Mouse (Mus musculus) limb, embryonic 13.5 days (tissue): ENCODE measurements around the gene Dact2. TPM values are rescaled to one million over a fixed set of nuclear protein-coding genes. Genes with fewer than 3 reads are reported as not detected.

Source experiments
- ATAC-seq: fragments of 200-750 bp; cut with Nextera tagmentation; 2 replicates; pipeline ENCODE4 v1.8.0; 2017; ENCODE audit warnings: low read depth, moderate number of reproducible peaks, moderate TSS enrichment; ENCODE audit not compliant: low FRiP score
- H3K27ac ChIP-seq: fragments of 300-500 bp; sonication (generic); 2 replicates; pipeline ENCODE4 v1.5.1; 2015; ENCODE audit warnings: inconsistent platforms, mild to moderate bottlenecking, moderate library complexity
- H3K27me3 ChIP-seq: fragments of 300-500 bp; sonication (generic); 2 replicates; pipeline ENCODE4 v1.6.1; 2015; ENCODE audit warnings: mild to moderate bottlenecking, inconsistent platforms
- H3K36me3 ChIP-seq: fragments of 300-500 bp; sonication (generic); 2 replicates; pipeline ENCODE4 v1.6.1; 2015; ENCODE audit warnings: inconsistent platforms, mild to moderate bottlenecking, moderate library complexity
- H3K4me1 ChIP-seq: fragments of 300-500 bp; sonication (generic); 2 replicates; pipeline ENCODE4 v1.6.1; 2015; ENCODE audit warnings: inconsistent platforms
- H3K4me2 ChIP-seq: fragments of 300-500 bp; sonication (generic); replicated peaks from 2 replicates; pipeline ENCODE4 v1.6.1; 2015; ENCODE audit warnings: inconsistent platforms, mild to moderate bottlenecking, moderate library complexity
- H3K4me3 ChIP-seq: fragments of 300-500 bp; sonication (generic); 2 replicates; pipeline ENCODE4 v1.5.1; 2015; ENCODE audit warnings: moderate library complexity, mild to moderate bottlenecking, inconsistent platforms
- H3K9ac ChIP-seq: fragments of 300-500 bp; sonication (generic); 2 replicates; pipeline ENCODE4 v1.6.1; 2015; ENCODE audit warnings: mild to moderate bottlenecking, inconsistent platforms
- H3K9me3 ChIP-seq: fragments of 300-500 bp; sonication (generic); 2 replicates; pipeline ENCODE4 v1.6.1; 2016; ENCODE audit warnings: inconsistent platforms
- WGBS: fragments of 180-500 bp; shearing (Covaris S2); methylation state at CpG from one replicate; pipeline ENCODE4 v1.1.7; 2015; 5-methylcytosine and 5-hydroxymethylcytosine counted together
- polyA plus RNA-seq: library from polyadenylated mRNA; unstranded; fragments of >200 nt; fragmentation: Nextera tagmentation; extraction: Ambion mirVana; gene quantifications from 2 replicates; pipeline ENCODE4 v1.2.1, GENCODE M21; 2015

Gene Dact2
- polyA plus RNA-seq, 1 experiment from 2014 or later = 1.0 TPM

DNA sequence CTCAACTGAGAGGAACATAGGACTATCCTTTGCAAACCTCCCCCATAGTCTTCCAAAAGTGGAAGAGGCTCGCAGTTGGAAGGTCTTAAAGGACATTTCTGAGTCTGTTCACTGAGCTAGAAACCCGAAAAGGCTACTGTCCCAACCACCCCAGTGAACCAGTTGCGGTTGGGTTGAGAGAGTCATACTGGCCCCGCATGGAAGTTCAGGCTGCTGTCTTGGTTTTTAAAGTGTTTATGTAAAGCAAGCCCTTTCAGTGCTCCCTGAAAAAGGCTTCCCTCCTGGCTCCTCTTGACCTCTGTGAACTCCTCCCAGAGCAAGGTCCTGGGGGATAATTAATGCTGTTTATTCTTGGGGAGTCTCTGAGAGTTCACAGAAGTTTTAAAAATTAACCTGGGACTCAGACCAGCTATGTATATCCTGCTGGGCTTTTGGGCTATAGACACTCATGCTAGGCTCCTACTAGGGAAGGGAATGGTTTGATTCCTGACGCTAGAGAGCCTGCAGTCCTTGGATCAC is 33.1 kb downstream of the Dact2 start:
- Histone ChIP-seq H3K4me3 (no peak overlapping the region), H3K27ac (no peak overlapping the region), H3K4me1 (peaks cover 6% of the 10 kb centered on the region; the same call in 1 of the 2 replicates), H3K9ac (no peak overlapping the region), H3K9me3 (no peaks in the 10 kb centered on the region), H3K36me3 (no peaks in the 10 kb centered on the region), H3K27me3 (peaks cover 13% of the 10 kb centered on the region; the same call in 1 of the 2 replicates), H3K4me2 (no peak overlapping the region)
- ATAC-seq = no peak
- 57% methylated on average over 5 of the region's 5 CpGs for WGBS

DNA sequence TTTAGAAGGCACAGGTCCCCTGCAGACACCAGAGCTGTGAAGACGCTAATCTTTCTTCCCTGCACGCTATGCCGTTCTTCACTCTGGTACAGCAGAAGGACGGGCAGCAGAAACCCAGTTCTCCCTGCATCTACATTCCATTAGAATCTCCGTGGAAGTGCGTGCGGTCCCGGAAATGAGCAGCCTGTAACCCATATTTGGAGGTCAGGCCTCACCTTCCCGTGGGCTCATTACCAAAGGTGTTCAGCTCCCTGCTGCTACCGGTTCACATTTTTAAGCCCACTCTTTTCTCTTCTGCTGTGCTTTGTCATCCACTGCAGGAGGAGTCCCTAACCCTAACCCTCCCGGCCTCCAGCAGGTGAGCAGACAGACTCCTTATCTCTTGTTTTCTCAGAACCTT is 34.7 kb downstream of the Dact2 start:
- WGBS = 70% methylated on average over 11 of the region's 11 CpGs
- Histone ChIP-seq H3K4me2 (no peak overlapping the region), H3K27ac (no peak overlapping the region), H3K4me3 (no peak overlapping the region), H3K36me3 (no peaks in the 10 kb centered on the region), H3K9me3 (no peaks in the 10 kb centered on the region), H3K27me3 (peaks cover 15% of the 10 kb centered on the region; the same call in 1 of the 2 replicates), H3K9ac (no peak overlapping the region), H3K4me1 (peaks cover 19% of the 10 kb centered on the region)
- no peak for ATAC-seq

DNA sequence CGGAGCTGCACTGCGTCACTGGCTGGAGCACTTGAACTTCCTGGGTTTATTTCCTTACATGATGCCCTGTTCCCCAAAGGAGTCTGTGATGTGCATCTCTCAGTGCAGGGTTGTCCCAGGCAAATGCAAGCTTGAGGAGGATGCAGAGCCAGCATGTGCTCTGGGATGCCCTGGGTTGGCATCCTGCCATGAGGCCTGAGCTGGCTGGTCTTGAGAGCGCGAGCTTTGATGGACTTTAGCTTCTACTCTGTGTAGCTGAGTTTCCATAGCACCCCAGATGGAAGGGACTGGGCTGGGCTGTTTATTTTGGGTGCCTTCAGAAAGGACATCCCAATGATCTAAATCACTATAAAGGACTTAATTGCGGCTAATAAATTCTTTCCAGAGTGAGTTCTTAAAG is 36.5 kb downstream of the Dact2 start:
- 66% methylated on average over 5 of the region's 5 CpGs for WGBS
- Histone ChIP-seq H3K36me3 (no peaks in the 10 kb centered on the region), H3K9me3 (no peaks in the 10 kb centered on the region), H3K9ac (no peak overlapping the region), H3K27ac (no peak overlapping the region), H3K4me2 (no peak overlapping the region), H3K27me3 (peaks cover 19% of the 10 kb centered on the region; the same call in 1 of the 2 replicates), H3K4me3 (no peak overlapping the region), H3K4me1 (peaks cover 17% of the 10 kb centered on the region)
- ATAC-seq = no peak

DNA sequence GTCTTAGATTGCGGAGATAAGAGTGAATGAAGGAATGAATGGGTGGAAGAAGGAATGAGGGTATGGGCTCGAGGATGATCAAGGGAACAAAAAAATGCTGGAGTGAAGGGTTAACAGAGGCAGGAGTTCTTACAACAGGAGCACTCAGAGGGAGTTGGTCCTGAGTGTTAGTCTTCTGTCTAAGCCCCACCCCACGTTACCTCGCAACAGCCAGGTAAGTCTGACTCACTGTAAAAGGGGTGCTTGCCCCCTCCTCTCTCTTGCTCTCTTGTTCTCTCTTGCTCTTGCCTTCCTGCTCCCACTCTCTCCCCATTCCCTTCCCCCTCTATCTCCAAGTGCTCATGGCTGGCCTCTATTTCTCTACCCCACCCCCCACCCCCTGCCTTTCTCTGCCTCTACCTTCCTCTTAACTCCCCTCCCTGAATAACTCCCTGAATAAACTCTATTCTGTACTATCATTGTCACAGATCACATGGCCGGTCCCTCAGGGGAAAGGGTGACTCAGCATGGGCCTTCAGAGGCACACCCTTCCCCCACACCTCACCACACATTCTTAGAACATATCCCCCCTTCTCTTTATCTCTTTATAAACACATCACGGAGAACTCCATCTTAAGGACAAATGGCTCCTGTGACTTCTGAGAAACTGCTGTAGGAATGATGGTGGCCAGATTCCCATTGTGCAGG is 37.2 kb downstream of the Dact2 start:
- no peak overlapping the region for H3K27ac ChIP-seq
- no peak for ATAC-seq
- 67% methylated on average over 6 of the region's 6 CpGs for WGBS

DNA sequence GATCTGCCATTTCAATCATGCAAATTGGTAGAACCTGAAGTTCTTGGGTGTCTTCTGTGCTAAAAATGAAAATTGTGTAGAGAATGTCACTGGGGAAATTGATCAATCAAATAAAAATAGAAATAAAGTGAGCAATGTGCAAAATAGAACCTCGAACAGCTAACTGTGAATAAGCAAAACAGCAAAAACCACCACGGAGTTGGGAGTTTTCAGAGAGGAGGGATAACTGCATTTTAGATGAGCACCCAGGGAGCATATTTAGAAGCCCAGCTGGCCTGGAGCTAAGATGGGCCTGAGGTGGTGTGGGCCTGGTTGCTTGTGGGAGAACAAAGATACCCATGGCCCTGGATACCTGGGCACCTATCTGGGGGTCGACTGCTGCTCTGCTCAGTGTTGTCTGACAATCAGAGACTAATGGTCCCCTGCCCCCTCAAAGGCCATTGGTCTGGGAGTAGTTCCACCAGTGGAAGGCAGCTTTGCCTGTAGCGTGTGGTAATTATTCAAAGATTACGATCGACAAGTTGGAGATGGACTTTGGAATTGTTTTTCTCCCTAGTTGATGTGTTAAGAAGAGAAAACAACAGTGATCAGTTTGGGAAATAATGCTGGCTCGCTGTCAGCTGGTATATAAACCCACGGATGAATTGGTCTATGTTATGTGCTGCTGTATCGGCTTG is 38.0 kb downstream of the Dact2 start:
- WGBS = 52% methylated on average over 9 of the region's 9 CpGs
- Histone ChIP-seq H3K27me3 (peaks cover 19% of the 10 kb centered on the region; the same call in 1 of the 2 replicates), H3K27ac (no peak overlapping the region), H3K9ac (no peak overlapping the region), H3K4me1 (peaks cover 17% of the 10 kb centered on the region), H3K36me3 (no peaks in the 10 kb centered on the region), H3K4me3 (no peak overlapping the region), H3K4me2 (peak overlapping the region; percentile 38), H3K9me3 (no peaks in the 10 kb centered on the region)
- ATAC-seq = no peak

More for the DNA sequence above, 37.2 kb downstream of the Dact2 start:
- H3K27me3 ChIP-seq = peaks cover 19% of the 10 kb centered on the region; the same call in 1 of the 2 replicates
- H3K9me3 ChIP-seq = no peaks in the 10 kb centered on the region
- no peak overlapping the region for H3K9ac ChIP-seq
- H3K4me1 ChIP-seq = peaks cover 17% of the 10 kb centered on the region
- no peak overlapping the region for H3K4me3 ChIP-seq
- no peak overlapping the region for H3K4me2 ChIP-seq
- H3K36me3 ChIP-seq = no peaks in the 10 kb centered on the region

DNA sequence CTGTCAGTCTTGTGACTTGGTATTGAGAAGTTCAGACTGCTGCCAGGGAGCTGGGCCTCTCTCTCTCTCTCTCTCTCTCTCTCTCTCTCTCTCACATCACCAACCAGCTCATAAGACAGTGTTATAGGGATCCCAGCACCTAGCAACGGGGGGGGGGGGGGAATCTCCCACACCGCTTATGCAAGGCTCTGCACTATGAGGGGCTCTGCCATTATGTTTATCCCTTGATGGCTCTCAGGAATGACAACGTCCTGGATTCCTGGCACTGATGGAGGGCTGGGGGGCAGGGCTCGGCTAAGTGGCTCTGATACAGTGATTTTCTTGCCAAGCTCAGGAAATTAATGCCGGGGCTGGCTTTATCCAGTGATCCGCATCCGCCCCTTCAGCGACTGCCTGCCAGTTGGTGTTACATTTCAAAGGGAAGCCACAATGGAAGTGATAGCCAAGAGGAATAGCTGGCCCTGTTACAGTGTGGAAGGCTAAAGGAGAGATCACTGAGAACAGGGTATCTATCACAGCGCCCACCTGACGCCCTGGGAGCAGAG is 38.7 kb downstream of the Dact2 start:
- WGBS = under 1% methylated on average over 10 of the region's 10 CpGs
- no peaks in the 10 kb centered on the region for H3K36me3 ChIP-seq
- ATAC-seq = peak; percentile 57; the same call in 1 of the 2 replicates
- peaks cover 17% of the 10 kb centered on the region for H3K4me1 ChIP-seq
- no peaks in the 10 kb centered on the region for H3K9me3 ChIP-seq
- peak overlapping the region; percentile 38 for H3K4me2 ChIP-seq
- no peak overlapping the region for H3K27ac ChIP-seq
- peaks cover 19% of the 10 kb centered on the region; the same call in 1 of the 2 replicates for H3K27me3 ChIP-seq
- H3K4me3 ChIP-seq = no peak overlapping the region
- no peak overlapping the region for H3K9ac ChIP-seq

DNA sequence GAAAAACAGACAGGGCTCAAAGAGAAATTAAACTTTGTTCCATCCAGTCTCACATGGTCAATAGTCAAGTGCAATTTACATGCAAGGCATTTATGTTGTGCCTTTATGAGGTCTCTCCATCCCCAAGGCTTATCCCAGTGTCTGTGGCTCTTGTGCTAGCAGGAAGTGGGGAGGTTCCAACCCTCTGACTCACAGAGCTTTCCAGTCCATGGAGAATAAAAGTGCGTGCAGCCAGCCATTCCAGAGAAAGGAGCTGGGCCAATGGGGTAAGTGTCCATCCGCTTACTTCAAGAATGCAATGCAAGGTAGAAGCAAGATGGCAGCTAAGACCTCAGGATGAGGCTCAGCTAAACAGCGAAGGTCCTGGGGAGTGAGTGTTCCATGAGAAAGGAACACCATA is 43.3 kb downstream of the Dact2 start:
- peaks cover 4% of the 10 kb centered on the region; the same call in 1 of the 2 replicates for H3K27me3 ChIP-seq
- H3K4me1 ChIP-seq = peaks cover 11% of the 10 kb centered on the region
- H3K4me3 ChIP-seq = no peak overlapping the region
- H3K36me3 ChIP-seq = no peaks in the 10 kb centered on the region
- no peak overlapping the region for H3K4me2 ChIP-seq
- no peak for ATAC-seq
- 92% methylated on average over 3 of the region's 3 CpGs for WGBS
- no peaks in the 10 kb centered on the region for H3K9me3 ChIP-seq
- no peak overlapping the region for H3K27ac ChIP-seq
- no peak overlapping the region for H3K9ac ChIP-seq

DNA sequence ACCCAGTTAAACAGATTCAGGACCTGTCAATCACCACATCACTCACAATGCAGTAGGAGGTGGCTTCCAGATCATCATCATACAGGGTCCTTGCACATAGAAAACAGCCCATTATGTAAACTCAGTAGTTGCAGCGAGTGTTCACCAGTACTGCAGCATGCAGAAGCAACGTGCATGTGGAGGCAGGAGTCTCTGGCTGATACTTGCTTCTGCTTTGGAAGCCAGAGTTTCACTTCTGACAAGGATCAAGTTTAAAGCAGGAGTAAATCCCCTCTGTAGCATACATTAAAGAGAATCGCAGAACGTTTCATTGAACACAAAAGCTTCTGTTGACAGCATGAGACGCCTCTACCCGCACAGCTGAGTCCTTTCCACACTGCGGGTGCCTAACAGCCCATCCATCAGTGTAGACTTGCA is 46.3 kb downstream of the Dact2 start:
- H3K27ac ChIP-seq = no peak overlapping the region
- H3K4me2 ChIP-seq = no peak overlapping the region
- no peaks in the 10 kb centered on the region for H3K9me3 ChIP-seq
- H3K36me3 ChIP-seq = no peaks in the 10 kb centered on the region
- H3K4me3 ChIP-seq = no peak overlapping the region
- ATAC-seq = no peak
- no peaks in the 10 kb centered on the region for H3K4me1 ChIP-seq
- H3K9ac ChIP-seq = no peak overlapping the region
- 49% methylated on average over 7 of the region's 7 CpGs for WGBS
- no peaks in the 10 kb centered on the region for H3K27me3 ChIP-seq

Other genes starting within 250 kb of the Dact2 start
- gene Gm7356, start 200.6 kb downstream of the Dact2 start, polyA plus RNA-seq = not detected in 2 replicates
- gene Gm7358, start 144.8 kb downstream of the Dact2 start, polyA plus RNA-seq = not detected in 2 replicates
- 153 and 169 TPM in 2 replicates for gene Smoc2, start 75.2 kb upstream of the Dact2 start, polyA plus RNA-seq